Mouse (Mus musculus) common myeloid progenitor, adult 5-6 weeks (primary cell): ENCODE data around the gene Nppb. TPM values are rescaled to one million over a fixed set of nuclear protein-coding genes. Genes with fewer than 3 reads are reported as not detected.
A peak's percentile ranks its signal among the peaks of the same experiment; 100 is the strongest.

Experiments
- ATAC-seq: replicated peaks from 2 replicates; pipeline ENCODE4 v1.8.0; 2016; ENCODE audit warnings: low read depth, mild to moderate bottlenecking, moderate TSS enrichment, inconsistent platforms; ENCODE audit not compliant: poor library complexity, severe bottlenecking
- total RNA-seq: library from RNA; stranded (forward); fragments of 200-1000, 187-1606 nt; gene quantifications from 2 replicates; pipeline ENCODE4 v1.2.3, GENCODE M21; 2017

Gene Nppb
- total RNA-seq, 1 experiment from 2014 or later, result not detected

DNA sequence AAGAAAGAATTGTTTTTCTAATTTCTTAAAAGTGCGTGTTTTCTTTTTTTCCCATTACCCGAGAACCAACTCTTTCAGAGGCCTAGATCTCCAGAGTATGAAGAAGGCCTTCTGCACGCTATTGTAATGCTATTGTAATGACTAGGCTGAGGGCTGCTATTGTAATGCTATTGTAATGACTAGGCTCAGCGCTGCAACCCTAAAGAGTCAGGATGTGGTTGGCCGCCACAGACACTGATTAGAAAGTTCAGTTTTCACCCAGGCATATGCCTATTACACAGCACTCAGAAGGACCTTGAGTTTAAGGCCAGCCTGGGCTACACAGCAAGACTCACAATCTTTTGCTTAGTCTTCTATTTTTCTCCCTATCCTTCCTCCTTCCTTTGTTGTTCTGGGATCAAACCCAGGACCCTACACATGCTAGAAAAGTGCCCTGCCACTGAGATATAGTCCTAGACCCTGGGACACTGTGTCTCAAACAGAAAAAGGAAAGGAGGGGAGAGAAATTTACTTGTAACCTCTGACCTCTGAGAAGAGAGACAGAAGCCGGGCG, 48.3 kb downstream of the Nppb start:
- ATAC-seq, result peak; percentile 68

DNA sequence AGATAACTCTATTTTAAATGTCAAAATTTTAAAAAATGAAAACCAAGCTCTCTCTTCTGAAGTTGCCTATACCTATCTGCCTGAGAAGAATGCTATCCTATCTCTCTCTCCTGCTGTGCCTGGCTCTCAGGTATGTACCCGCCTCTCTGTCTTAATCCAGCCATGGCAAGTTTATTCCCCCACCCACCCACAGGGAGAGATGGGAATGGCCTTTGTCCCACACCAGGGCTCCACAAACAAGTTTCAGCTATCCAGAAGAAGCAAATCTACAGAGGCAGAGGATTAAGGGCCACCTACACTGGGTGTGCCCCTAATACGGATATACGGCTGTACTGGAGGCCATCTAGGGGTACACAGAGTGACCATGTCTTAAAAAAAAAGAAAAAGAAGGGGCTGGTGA, 49.9 kb downstream of the Nppb start:
- no peak for ATAC-seq

Other genes with a start within 250 kb of the Nppb start
- 40.0 and 50.5 TPM in 2 replicates for gene Zfp984, start 176.0 kb upstream of the Nppb start, total RNA-seq
- 8.2 and 8.4 TPM in 2 replicates for gene Zfp933, start 137.4 kb upstream of the Nppb start, total RNA-seq
- 23.4 and 50.9 TPM in 2 replicates for gene Miip, start 117.0 kb upstream of the Nppb start, total RNA-seq
- gene Fv1, start 116.8 kb upstream of the Nppb start, total RNA-seq, result 17.2 and 25.1 TPM in 2 replicates
- gene Mfn2, start 81.1 kb upstream of the Nppb start, total RNA-seq, result 17.7 and 24.4 TPM in 2 replicates
- 3.4 and 11.4 TPM in 2 replicates for gene Plod1, start 49.0 kb upstream of the Nppb start, total RNA-seq
- gene 2510039O18Rik, start 44.9 kb upstream of the Nppb start, total RNA-seq, result 30.4 and 34.6 TPM in 2 replicates
- gene Nppa, start 14.9 kb downstream of the Nppb start, total RNA-seq, result not detected in 2 replicates
- gene Clcn6, start 53.0 kb downstream of the Nppb start, total RNA-seq, result 1.4 and 6.4 TPM in 2 replicates
- 5.9 and 8.6 TPM in 2 replicates for gene Mthfr, start 53.3 kb downstream of the Nppb start, total RNA-seq
- gene Agtrap, start 102.2 kb downstream of the Nppb start, total RNA-seq, result 23.6 and 31.2 TPM in 2 replicates
- 8.4 and 17.2 TPM in 2 replicates for gene Mad2l2, start 144.6 kb downstream of the Nppb start, total RNA-seq
- gene Draxin, start 144.9 kb downstream of the Nppb start, total RNA-seq, result 0.09 TPM in 1 of 2 replicates, not detected in the other
- gene Fbxo6, start 166.4 kb downstream of the Nppb start, total RNA-seq, result 2.9 and 7.1 TPM in 2 replicates
- 1.4 and 3.0 TPM in 2 replicates for gene Fbxo44, start 174.7 kb downstream of the Nppb start, total RNA-seq
- 0.27 TPM in 1 of 2 replicates, not detected in the other for gene Fbxo2, start 174.8 kb downstream of the Nppb start, total RNA-seq